8 mouse cellular contexts compared by ENCODE assay signal in genomic region chr13:67278314-67278713, GRCm38 (mm10). TPM values are rescaled to one million over a fixed set of nuclear protein-coding genes. Genes with fewer than 3 reads are reported as not detected.
A peak's percentile ranks its signal among the peaks of the same experiment; 100 is the strongest.
DNase-seq lines count a peak whose midpoint lies in the region; ATAC-seq and TF ChIP-seq lines count a peak whose summit lies in the region.

Gene Zfp458, minus strand, starts transcription at chr13:67278466.

- H3K4me1 ChIP-seq in liver, embryonic 13.5 days (replicated peaks) = no peaks in the 10 kb centered on the region
- no peaks in the 10 kb centered on the region for H3K4me1 ChIP-seq in embryonic facial prominence, embryonic 12.5 days

- 35% methylated on average over 7 of the region's 7 CpGs for WGBS in liver, embryonic 13.5 days (ENCODE audit: insufficient replicate concordance)
- 42% methylated on average over 7 of the region's 7 CpGs for WGBS in embryonic facial prominence, embryonic 12.5 days

- no peak within 1 kb of the TSS for H3K27ac ChIP-seq in liver, embryonic 13.5 days
- H3K27ac ChIP-seq in embryonic facial prominence, embryonic 12.5 days = no peak within 1 kb of the TSS
- no peak within 1 kb of the TSS for H3K27ac ChIP-seq in layer of hippocampus, adult 2 months

- H3K27me3 ChIP-seq in liver, embryonic 13.5 days = no peaks in the 10 kb centered on the region
- no peaks in the 10 kb centered on the region for H3K27me3 ChIP-seq in embryonic facial prominence, embryonic 12.5 days

- H3K9me3 ChIP-seq in liver, embryonic 13.5 days (replicated peaks) = no peaks in the 10 kb centered on the region
- H3K9me3 ChIP-seq in embryonic facial prominence, embryonic 12.5 days = no peaks in the 10 kb centered on the region

- H3K36me3 ChIP-seq in liver, embryonic 13.5 days = no peaks in the 10 kb centered on the region
- H3K36me3 ChIP-seq in embryonic facial prominence, embryonic 12.5 days = no peaks in the 10 kb centered on the region

- H3K4me2 ChIP-seq in liver, embryonic 13.5 days = no peak within 1 kb of the TSS
- 0 out of 2 replicates have a peak within 1 kb of the TSS, but pooled peaks have one; percentile 5 for H3K4me2 ChIP-seq in embryonic facial prominence, embryonic 12.5 days (replicated peaks)

- no peak for ATAC-seq in liver, embryonic 13.5 days (ENCODE audit: low read depth)
- ATAC-seq in embryonic facial prominence, embryonic 12.5 days (ENCODE audit: insufficient number of reproducible peaks, insufficient read depth, low FRiP score, low TSS enrichment) = 0 out of 2 replicates have a peak, but pooled peaks have one; percentile 28

- no peak within 1 kb of the TSS for H3K9ac ChIP-seq in liver, embryonic 13.5 days
- no peak within 1 kb of the TSS for H3K9ac ChIP-seq in embryonic facial prominence, embryonic 12.5 days

- H3K4me3 ChIP-seq in liver, embryonic 13.5 days (replicated peaks) = no peak within 1 kb of the TSS
- H3K4me3 ChIP-seq in embryonic facial prominence, embryonic 12.5 days = no peak within 1 kb of the TSS
- no peak within 1 kb of the TSS for H3K4me3 ChIP-seq in layer of hippocampus, adult 2 months

- peak; percentile 11 for DNase-seq in liver, embryonic 13.5 days
- DNase-seq in liver = no peak
- DNase-seq in layer of hippocampus, adult 2 months (ENCODE audit: low spot score in 2 of 2) = peak in 1 of 2 experiments; percentile 28
- DNase-seq in lung, postnatal 14 days = peak; percentile 6
- no peak for DNase-seq in ovary, adult 18-20 months (ENCODE audit: low spot score)
- DNase-seq in urinary bladder, postnatal 10 days (ENCODE audit: low spot score) = no peak
- DNase-seq in urinary bladder, postnatal 25 days (ENCODE audit: low spot score) = no peak

- TF ChIP-seq CTCF in layer of hippocampus, adult 2 months (conservative IDR thresholded peaks at IDR 0.05) = no peak

RNA-seq across cellular contexts. Expression of gene Zfp458, which starts in this region (rescaled TPM):
- 0.41 and 0.46 TPM in 2 replicates for polyA plus RNA-seq in liver, embryonic 13.5 days (2015; fragmentation: Nextera tagmentation; extraction: Ambion mirVana)
- polyA plus RNA-seq in embryonic facial prominence, embryonic 12.5 days (2016; fragmentation: Nextera tagmentation; extraction: Ambion mirVana) = 1.9 and 2.4 TPM in 2 replicates
- total RNA-seq in layer of hippocampus, adult 2 months (2021) = 10 to 100 TPM; 19.9 to 22.2 TPM

Comparison
In these comparisons a context has a peak if more than half of its experiments do, and no peak if none do; other contexts are left out.
1. Peak in DNase-seq in liver, embryonic 13.5 days; RNA of the gene not detected or under 1 TPM.